Mouse (Mus musculus): ENCODE measurements around the gene Tubb2b. TPM values are rescaled to one million over a fixed set of nuclear protein-coding genes. Genes with fewer than 3 reads are reported as not detected.

Tubb2b gene
- 187 and 370 TPM in 2 replicates for polyA plus RNA-seq (2016; fragmentation: Nextera tagmentation; extraction: Ambion mirVana)

DNA sequence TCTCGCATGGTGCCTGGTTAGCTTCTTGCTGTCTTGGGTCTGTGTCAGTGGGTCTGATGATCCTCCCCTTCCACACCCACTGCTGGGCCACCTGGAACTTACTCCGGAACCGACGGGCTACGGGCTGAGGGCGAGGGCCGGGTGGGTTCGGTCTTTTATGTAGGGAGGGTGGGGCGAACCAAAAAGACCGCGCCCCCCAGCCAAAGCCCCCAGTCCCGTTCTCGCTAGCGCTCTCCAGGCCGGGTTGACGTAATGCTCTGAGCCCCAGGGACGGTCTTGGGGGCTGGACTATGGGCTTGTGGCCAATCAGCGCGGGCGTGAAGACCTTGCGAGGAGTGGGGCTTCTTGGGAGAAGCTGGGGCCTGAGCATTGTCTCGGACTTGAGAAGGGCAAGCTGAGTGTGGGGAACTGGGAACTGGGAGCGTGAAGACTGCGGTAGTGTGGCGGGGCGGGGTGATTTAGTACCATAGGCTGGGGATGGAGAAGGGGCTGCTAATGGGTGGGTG is at the start of gene Tubb2b:
Gene Tubb2b (minus strand): TSS at position 241 of the 506 bp plus-strand sequence.
- under 1% methylated on average over 26 of the region's 26 CpGs for WGBS
- Histone ChIP-seq H3K36me3 (peaks cover 35% of the 10 kb centered on the region), H3K27ac (peak within 1 kb of the TSS; percentile 98), H3K4me1 (replicated peaks) (peaks cover 69% of the 10 kb centered on the region), H3K27me3 (ENCODE audit: insufficient read depth, poor library complexity, severe bottlenecking) (no peaks in the 10 kb centered on the region), H3K4me3 (peak within 1 kb of the TSS; percentile 90), H3K9me3 (no peaks in the 10 kb centered on the region)
- peak; percentile 95 for DNase-seq (ENCODE audit: low spot score)

DNA sequence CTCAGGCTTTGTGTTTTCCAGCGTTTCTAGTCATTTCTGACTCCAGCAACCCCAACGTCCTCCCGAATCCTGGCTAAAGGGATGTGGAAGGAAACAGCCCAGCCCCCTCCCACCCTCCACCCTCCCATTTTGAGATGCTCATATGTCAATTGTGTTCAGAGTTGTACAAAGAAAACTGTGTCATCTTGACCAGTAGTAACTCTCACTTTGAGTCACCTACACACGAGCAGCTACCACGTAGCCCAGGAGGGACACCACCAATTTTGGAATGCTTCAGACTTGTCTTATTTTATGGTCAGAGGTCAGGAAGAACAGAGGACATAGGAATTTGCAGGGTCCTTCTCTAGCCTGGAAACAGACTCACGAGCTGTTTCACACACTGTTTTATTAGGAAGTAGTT is 43.8 kb upstream of the Tubb2b start:
- Histone ChIP-seq H3K4me1 (replicated peaks) (no peaks in the 10 kb centered on the region), H3K27ac (no peak overlapping the region), H3K9me3 (peaks cover 4% of the 10 kb centered on the region; the same call in 1 of the 2 replicates), H3K36me3 (peaks cover 29% of the 10 kb centered on the region), H3K27me3 (ENCODE audit: insufficient read depth, poor library complexity, severe bottlenecking) (no peaks in the 10 kb centered on the region), H3K4me3 (no peak overlapping the region)
- no peak for DNase-seq (ENCODE audit: low spot score)
- WGBS: 91% methylated on average over 6 of the region's 6 CpGs

DNA sequence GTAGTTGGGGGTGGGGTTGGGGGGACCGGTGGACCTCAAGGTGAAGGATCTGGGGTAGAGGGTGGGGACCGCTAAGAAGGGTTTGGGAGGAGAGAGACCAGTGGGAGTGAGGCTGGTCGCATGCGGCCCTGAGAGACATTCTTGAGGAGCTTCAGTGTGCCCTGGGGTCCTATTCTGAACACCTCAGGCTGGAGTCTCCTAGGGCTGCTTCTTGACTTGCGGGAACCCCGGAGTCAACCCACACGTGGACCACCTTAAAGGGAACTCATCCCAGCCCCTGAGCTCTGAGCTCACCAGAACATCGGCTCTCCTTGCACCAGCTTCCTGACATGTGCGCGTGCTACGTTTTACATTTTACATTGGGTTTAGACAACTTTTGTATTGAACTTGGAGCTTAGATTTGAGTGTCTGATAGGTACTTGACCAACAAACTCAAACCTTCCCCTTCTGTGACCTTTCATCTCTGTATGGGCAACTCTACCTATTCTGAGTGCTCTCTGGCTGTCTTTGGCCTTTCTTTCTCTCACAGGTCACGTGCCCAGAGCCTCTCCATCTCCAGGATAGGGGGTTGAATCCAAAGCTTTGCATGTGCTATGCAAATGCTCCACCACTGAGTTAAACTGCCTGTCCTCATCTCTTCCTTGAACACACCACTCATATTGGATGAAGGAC is 33.2 kb upstream of the Tubb2b start:
- Histone ChIP-seq H3K9me3 (peaks cover 10% of the 10 kb centered on the region), H3K4me1 (replicated peaks) (peaks cover 22% of the 10 kb centered on the region), H3K27me3 (ENCODE audit: insufficient read depth, poor library complexity, severe bottlenecking) (no peaks in the 10 kb centered on the region), H3K4me3 (peak overlapping the region; percentile 77), H3K36me3 (peaks cover 24% of the 10 kb centered on the region), H3K27ac (peak overlapping the region; percentile 95)
- WGBS: 49% methylated on average over 12 of the region's 12 CpGs
- DNase-seq (ENCODE audit: low spot score): no peak

DNA sequence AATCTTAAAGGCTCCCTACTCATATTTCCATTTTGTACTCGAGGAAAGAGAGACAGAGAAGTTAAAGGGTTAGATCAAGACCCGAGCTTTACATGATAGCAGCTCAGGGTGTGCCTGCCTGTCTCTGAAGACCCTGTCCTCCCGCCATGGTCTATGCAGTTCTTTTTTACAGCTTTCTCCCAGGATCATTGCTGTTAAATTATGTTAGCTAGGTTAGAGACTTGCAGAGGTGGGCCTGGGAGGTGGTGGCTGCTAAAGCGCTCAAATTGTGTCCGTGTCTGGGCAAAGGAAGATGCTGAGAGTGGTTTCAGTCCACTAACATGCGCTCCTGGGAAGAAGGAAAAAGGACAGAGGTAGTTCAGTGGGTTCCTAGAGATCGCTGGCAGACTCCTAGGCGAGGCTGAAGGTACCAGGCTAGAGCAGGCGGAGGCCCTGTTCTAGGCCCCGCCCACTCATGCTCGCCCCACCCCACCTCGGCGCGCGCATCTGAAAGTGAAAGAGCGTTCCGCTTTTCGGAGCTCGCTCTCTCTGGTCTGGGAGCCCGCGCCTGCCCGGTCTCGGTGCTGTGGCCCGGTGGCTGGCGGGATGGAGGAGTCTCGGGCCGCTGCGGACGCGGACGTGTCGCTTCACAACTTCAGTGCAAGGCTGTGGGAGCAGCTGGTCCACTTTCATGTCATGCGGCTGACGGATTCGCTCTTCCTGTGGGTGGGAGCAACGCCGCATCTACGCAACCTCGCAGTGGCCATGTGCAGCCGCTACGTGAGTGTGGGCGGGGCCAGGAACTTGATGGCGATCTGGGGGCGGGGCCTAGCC is 32.4 kb upstream of the Tubb2b start, which contains the start of gene Psmg4:
Gene Psmg4 (plus strand): TSS at position 474 of the 813 bp plus-strand sequence.
- H3K4me1 ChIP-seq (replicated peaks): peaks cover 22% of the 10 kb centered on the region
- peak; percentile 94 for DNase-seq (ENCODE audit: low spot score)
- peaks cover 24% of the 10 kb centered on the region for H3K36me3 ChIP-seq
- H3K27ac ChIP-seq: peak within 1 kb of the TSS; percentile 95
- H3K27me3 ChIP-seq (ENCODE audit: insufficient read depth, poor library complexity, severe bottlenecking): no peaks in the 10 kb centered on the region
- H3K9me3 ChIP-seq: peaks cover 10% of the 10 kb centered on the region
- peak within 1 kb of the TSS; percentile 77 for H3K4me3 ChIP-seq
- WGBS: 5% methylated on average over 44 of the region's 44 CpGs

DNA sequence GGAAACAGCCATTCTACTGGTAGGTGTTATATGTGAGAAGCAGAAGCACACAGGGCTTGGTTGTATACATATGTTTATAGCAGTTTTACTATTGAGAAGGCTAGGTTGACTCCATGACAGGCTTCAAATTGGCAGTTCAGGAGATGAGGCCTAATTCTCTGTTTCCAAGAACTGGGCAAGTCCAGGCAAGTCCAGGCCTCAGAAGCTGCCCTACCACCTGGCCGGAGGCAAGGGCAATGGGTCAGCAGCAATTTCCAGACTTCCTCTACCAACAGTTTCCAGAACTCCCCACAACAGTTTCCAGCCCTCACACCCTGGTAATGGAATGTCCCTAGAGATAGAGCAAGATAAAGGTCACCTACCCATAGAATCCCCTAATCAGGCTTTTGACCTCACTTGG is 29.7 kb upstream of the Tubb2b start:
- WGBS: 89% methylated on average over 1 of the region's 1 CpGs
- no peaks in the 10 kb centered on the region for H3K9me3 ChIP-seq
- DNase-seq (ENCODE audit: low spot score): no peak
- no peak overlapping the region for H3K27ac ChIP-seq
- no peak overlapping the region for H3K4me3 ChIP-seq
- no peaks in the 10 kb centered on the region for H3K27me3 ChIP-seq (ENCODE audit: insufficient read depth, poor library complexity, severe bottlenecking)
- peaks cover 7% of the 10 kb centered on the region for H3K36me3 ChIP-seq
- peaks cover 32% of the 10 kb centered on the region for H3K4me1 ChIP-seq (replicated peaks)

DNA sequence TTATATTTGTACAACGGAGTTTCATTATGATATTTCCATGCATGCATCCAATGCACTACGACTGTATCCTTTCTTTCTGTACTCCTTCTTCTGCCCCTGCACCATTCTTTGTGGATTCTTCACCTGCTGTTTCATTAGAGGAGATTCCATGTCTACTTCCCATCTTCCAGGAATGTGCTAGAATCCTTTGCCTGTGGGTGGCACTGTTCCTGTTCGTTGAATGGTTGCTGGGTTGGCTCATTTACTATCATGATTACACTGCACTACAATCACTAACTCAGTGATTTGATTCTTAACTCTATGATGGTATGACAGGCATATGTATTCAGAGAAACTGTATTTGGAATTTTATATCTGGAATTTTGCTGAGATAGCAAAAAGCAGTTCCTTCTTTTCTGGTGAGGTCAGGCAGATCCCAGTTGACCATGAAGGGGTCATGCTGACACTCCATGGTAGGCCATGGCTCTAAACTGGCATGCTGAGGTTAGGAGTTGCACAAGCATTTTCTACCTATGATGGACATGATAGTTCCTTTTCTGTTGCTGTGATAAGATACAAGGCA is 27.4 kb upstream of the Tubb2b start:
- Histone ChIP-seq H3K4me3 (no peak overlapping the region), H3K9me3 (no peaks in the 10 kb centered on the region), H3K36me3 (no peaks in the 10 kb centered on the region), H3K4me1 (replicated peaks) (peaks cover 36% of the 10 kb centered on the region), H3K27ac (no peak overlapping the region), H3K27me3 (ENCODE audit: insufficient read depth, poor library complexity, severe bottlenecking) (no peaks in the 10 kb centered on the region)
- no peak for DNase-seq (ENCODE audit: low spot score)
- WGBS: 91% methylated on average over 3 of the region's 3 CpGs

DNA sequence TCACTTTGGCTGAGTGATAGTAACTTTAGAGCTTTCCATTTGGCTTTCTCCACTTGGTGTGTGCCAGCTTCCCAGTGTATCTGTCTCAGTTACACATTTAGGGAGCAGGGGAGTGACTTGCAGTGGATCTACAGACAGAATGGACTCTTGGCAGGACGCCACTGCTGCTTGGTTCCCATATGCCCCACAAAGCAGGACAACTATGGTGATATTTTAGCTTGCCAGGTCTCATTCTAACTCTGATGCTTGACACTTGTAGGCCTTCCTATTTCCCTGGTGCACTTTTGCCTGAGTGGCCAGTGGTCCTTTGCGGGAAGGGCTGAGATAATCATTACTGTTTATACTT is 26.5 kb upstream of the Tubb2b start:
- H3K27ac ChIP-seq: peak overlapping the region; percentile 46
- no peak for DNase-seq (ENCODE audit: low spot score)
- H3K27me3 ChIP-seq (ENCODE audit: insufficient read depth, poor library complexity, severe bottlenecking): no peaks in the 10 kb centered on the region
- WGBS: 92% methylated on average over 2 of the region's 2 CpGs
- peaks cover 34% of the 10 kb centered on the region; the same call in 1 of the 2 replicates for H3K4me1 ChIP-seq (replicated peaks)
- H3K4me3 ChIP-seq: no peak overlapping the region
- H3K36me3 ChIP-seq: no peaks in the 10 kb centered on the region
- no peaks in the 10 kb centered on the region for H3K9me3 ChIP-seq

DNA sequence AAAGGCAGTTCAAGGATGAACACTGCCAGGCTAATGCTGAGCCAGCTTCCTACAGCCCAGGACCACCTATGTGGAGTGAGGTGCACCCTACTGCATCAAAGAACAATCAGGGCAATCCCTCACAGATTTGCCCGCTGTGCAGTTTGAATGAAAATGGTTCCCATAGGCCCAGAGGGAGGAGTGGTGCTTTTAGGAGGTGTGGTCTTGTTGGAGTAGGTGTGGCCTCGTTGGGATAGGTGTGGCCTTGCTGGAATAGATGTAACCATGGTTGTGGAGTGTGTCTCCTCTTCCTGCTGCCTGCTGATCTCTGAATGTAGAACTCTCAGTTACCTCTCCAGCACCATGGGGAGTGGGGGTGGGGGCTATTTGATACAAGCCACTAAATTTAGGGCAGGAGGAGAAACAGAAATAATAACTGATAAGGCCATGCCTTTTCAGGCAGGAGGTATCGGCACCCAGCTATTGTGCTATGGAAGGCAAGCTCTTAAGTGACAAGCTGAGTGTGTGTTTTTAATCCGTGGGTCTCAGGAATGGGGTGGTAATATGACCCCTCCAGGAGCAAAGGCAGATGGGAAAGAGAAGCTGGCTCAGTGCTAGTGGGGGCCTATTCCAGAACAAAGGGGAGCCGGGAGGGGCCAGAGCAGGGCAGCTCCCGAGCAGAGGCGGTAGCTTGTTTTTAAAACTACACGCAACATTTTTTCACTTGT is 26.0 kb upstream of the Tubb2b start:
- WGBS: 71% methylated on average over 8 of the region's 8 CpGs
- no peaks in the 10 kb centered on the region for H3K9me3 ChIP-seq
- DNase-seq (ENCODE audit: low spot score): no peak
- peaks cover 34% of the 10 kb centered on the region; the same call in 1 of the 2 replicates for H3K4me1 ChIP-seq (replicated peaks)
- no peaks in the 10 kb centered on the region for H3K36me3 ChIP-seq
- H3K4me3 ChIP-seq: no peak overlapping the region
- no peaks in the 10 kb centered on the region for H3K27me3 ChIP-seq (ENCODE audit: insufficient read depth, poor library complexity, severe bottlenecking)
- peak overlapping the region; percentile 59 for H3K27ac ChIP-seq

DNA sequence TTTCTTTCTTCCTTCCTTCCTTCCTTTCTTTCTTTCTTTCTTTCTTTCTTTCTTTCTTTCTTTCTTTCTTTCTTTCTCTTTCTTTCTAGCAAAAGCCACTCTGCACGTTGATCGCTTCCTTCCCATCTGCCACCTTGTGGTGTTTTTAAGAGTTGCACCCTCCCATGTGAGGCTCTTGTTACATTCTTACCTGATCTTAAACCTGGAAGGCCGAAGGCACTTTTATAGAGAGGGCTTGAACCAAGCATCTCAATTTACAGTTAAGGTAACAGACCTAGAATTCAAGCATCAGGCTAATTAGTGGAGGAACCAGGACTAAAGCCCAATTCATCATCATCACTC is 24.6 kb upstream of the Tubb2b start:
- no peaks in the 10 kb centered on the region for H3K36me3 ChIP-seq
- 37% methylated on average over 3 of the region's 3 CpGs for WGBS

DNA sequence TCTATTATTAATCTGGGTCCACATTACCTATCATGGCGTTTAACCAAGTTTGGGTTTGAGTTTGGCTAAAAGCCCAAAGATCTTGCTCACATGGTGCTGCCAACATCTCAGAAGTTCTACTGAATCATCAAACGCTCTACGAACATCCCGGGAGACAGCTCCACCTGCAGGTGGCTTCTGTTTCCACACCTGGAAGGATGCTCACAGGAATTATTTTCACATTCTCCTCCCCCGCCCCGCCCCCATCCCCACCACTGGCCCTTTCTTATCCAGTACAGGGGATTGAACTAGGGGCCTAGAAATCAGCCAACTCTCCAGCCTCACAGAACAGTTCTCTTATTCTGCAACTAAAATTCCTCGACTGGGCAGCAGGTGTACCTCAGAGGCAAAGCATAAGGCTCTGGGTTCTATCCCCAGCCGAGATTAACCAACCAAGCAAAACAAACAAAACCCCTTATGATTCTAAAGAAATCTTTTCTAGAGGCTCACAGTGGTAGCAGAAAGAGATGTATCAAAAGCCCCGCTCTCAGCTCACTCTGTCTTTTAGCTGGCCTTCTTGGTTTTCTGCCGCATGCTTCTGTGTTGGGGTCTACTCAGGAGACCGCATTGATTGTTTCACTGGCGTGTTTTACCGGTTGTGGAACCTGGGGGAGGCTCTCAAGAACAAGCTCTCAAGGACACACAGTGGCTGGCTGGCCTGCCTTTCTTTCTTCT is 24.1 kb upstream of the Tubb2b start:
- no peaks in the 10 kb centered on the region for H3K9me3 ChIP-seq
- no peaks in the 10 kb centered on the region for H3K36me3 ChIP-seq
- peak overlapping the region; percentile 18; the same call in 1 of the 2 replicates for H3K4me3 ChIP-seq
- H3K27ac ChIP-seq: peak overlapping the region; percentile 83
- WGBS: 56% methylated on average over 13 of the region's 13 CpGs
- H3K27me3 ChIP-seq (ENCODE audit: insufficient read depth, poor library complexity, severe bottlenecking): no peaks in the 10 kb centered on the region
- peak; percentile 72 for DNase-seq (ENCODE audit: low spot score)
- peaks cover 49% of the 10 kb centered on the region for H3K4me1 ChIP-seq (replicated peaks)

More for the DNA sequence above, 24.6 kb upstream of the Tubb2b start:
- H3K4me1 ChIP-seq (replicated peaks): peaks cover 43% of the 10 kb centered on the region
- peak; percentile 59 for DNase-seq (ENCODE audit: low spot score)
- peak overlapping the region; percentile 83 for H3K27ac ChIP-seq
- no peaks in the 10 kb centered on the region for H3K9me3 ChIP-seq
- H3K4me3 ChIP-seq: peak overlapping the region; percentile 18; the same call in 1 of the 2 replicates
- H3K27me3 ChIP-seq (ENCODE audit: insufficient read depth, poor library complexity, severe bottlenecking): no peaks in the 10 kb centered on the region

DNA sequence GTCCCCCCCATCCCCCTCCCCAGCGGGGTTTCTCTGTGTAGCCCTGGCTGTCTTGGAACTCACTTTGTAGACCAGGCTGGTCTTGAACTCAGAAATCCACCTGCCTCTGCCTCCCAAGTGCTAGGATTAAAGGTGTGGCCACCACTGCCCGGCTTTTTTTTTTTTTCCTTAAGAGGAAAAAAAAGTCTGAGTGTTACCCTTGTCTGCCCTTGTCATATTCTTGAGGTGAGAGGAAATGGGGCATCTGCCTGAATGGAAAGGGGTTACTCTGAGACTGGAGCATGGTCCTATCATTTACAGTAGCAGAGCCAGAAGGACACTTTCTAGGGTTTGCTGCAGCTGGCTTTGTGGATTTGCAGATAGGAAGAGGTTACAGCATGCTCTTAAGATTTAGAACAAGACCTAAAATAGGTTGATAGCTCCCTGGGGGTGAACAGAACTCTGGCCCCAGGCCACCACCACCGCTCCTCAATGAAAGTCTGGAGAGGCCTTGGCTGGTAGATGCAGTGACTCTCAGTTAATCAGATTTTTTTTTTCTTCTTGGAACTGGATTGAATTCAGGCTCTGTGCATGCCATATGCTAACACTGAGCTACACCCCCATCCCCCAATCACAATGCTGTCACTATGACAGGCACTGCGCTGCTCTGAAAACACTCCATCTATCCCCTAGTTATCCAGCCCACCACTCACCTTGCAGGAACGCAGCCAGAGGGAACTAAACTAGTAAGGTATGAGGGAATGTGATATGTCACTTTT is 23.2 kb upstream of the Tubb2b start:
- 94% methylated on average over 4 of the region's 5 CpGs for WGBS
- H3K4me3 ChIP-seq: no peak overlapping the region
- H3K27me3 ChIP-seq (ENCODE audit: insufficient read depth, poor library complexity, severe bottlenecking): no peaks in the 10 kb centered on the region
- DNase-seq (ENCODE audit: low spot score): no peak
- H3K9me3 ChIP-seq: no peaks in the 10 kb centered on the region
- H3K27ac ChIP-seq: peak overlapping the region; percentile 67
- peaks cover 57% of the 10 kb centered on the region for H3K4me1 ChIP-seq (replicated peaks)
- no peaks in the 10 kb centered on the region for H3K36me3 ChIP-seq
